Mouse (Mus musculus) kidney, adult 2 months (tissue): ENCODE measurements around the gene BC016579. TPM values are rescaled to one million over a fixed set of nuclear protein-coding genes. Genes with fewer than 3 reads are reported as not detected.
A peak's percentile ranks its signal among the peaks of the same experiment; 100 is the strongest.

Experiments
- DNase-seq: peaks from one replicate; pipeline ENCODE4 v3.0.0; 2021
- H3K27ac ChIP-seq: fragments of 200-500 bp; 2 replicates; pipeline ENCODE4 v1.5.1; 2012; ENCODE audit warnings: low read depth, low read length, control low read depth, inconsistent platforms; ENCODE audit not compliant: insufficient read depth
- H3K27me3 ChIP-seq: fragments of 200-500 bp; replicated peaks from 2 replicates; pipeline ENCODE4 v1.6.1; 2012; ENCODE audit warnings: mild to moderate bottlenecking, moderate library complexity, low read length, inconsistent platforms; ENCODE audit not compliant: control insufficient read depth, insufficient read depth
- H3K36me3 ChIP-seq: fragments of 200-500 bp; 2 replicates; pipeline ENCODE4 v1.6.1; 2012; ENCODE audit warnings: mild to moderate bottlenecking, moderate library complexity, low read length, inconsistent platforms; ENCODE audit not compliant: control insufficient read depth, insufficient read depth
- H3K4me1 ChIP-seq: fragments of 200-500 bp; 2 replicates; pipeline ENCODE4 v1.6.1; 2011; ENCODE audit warnings: low read length; ENCODE audit not compliant: control insufficient read depth, insufficient read depth
- H3K4me3 ChIP-seq: fragments of 200-500 bp; 2 replicates; pipeline ENCODE4 v1.5.1; 2011; ENCODE audit warnings: mild to moderate bottlenecking, low read depth, low read length, control low read depth; ENCODE audit not compliant: insufficient read depth
- CTCF ChIP-seq: fragments of 200-500 bp; conservative IDR thresholded peaks from 2 replicates; pipeline ENCODE4 v1.5.1; 2011; ENCODE audit warnings: low read depth, mild to moderate bottlenecking, control low read depth, low read length, moderate library complexity, mixed read lengths; ENCODE audit not compliant: insufficient read depth, insufficient read length
- POLR2A ChIP-seq: fragments of 200-500 bp; IDR thresholded peaks from one replicate; pipeline ENCODE4 v1.6.1; 2011; ENCODE audit warnings: low read depth, low read length, control low read depth
- WGBS: fragments of 180-500 bp; shearing (Covaris S2); methylation state at CpG from one replicate; pipeline ENCODE4 v1.1.7; 2018; 5-methylcytosine and 5-hydroxymethylcytosine counted together
- polyA plus RNA-seq: library from polyadenylated mRNA; depleted of rRNA; stranded (reverse); fragments of >200 nt; gene quantifications from 2 replicates; pipeline ENCODE4 v1.2.3, GENCODE M21; 2012

BC016579 gene
- polyA plus RNA-seq, 1 experiment: 0.05 TPM

DNA sequence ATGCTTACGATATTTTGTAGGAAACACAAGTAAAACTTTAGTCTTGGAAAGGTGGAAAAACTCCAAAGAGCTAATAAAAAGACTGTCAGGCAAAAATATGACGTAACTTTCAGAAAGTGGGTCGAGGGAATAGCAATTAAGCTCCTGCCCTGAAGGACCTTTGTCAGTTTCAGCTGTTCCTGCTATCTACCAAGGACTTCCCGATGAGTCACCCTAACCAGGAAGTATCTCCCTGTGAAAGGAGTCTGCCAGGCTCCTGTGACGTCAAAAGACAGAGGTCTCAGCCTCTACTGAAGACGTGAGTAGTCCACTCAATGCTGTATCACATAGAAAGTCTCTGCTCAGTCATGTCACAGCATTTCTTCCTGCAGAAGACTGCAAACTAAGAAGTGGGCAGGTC is 9.5 kb downstream of the BC016579 start:
- no peaks in the 10 kb centered on the region for H3K36me3 ChIP-seq
- no peaks in the 10 kb centered on the region for H3K27me3 ChIP-seq
- H3K4me1 ChIP-seq: no peaks in the 10 kb centered on the region
- no peak overlapping the region for H3K4me3 ChIP-seq
- H3K27ac ChIP-seq: no peak overlapping the region
- peak; percentile 22 for DNase-seq
- WGBS: 61% methylated on average over 6 of the region's 6 CpGs
- TF ChIP-seq POLR2A: no peak
- no peak for TF ChIP-seq CTCF

DNA sequence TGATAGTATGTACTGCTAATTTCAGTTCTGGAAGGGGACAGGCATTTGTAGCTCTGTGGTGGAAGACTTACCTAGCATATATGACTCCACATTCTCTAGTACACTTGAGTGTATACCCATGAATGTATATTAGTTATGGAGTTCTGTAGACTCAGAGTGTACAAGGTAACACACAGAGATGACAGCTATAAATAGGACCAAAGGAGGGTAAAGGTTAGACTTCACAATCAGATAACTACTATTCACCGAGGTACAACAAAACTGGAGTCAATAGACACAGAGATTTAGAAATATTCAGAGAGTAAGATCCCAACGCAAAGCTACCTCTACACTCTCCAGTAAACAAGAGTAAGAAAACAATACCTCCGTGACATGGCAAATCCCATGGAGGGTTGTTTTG is 9.9 kb downstream of the BC016579 start:
- no peaks in the 10 kb centered on the region for H3K36me3 ChIP-seq
- no peaks in the 10 kb centered on the region for H3K27me3 ChIP-seq
- H3K27ac ChIP-seq: no peak overlapping the region
- H3K4me1 ChIP-seq: no peaks in the 10 kb centered on the region
- no peak for DNase-seq
- 92% methylated on average over 3 of the region's 3 CpGs for WGBS
- TF ChIP-seq CTCF (no peak), POLR2A (no peak)
- H3K4me3 ChIP-seq: no peak overlapping the region

- no peaks in the 10 kb centered on the region for H3K36me3 ChIP-seq
- H3K4me3 ChIP-seq: no peak overlapping the region
- H3K4me1 ChIP-seq: no peaks in the 10 kb centered on the region
- WGBS: 66% methylated on average over 3 of the region's 3 CpGs
- no peaks in the 10 kb centered on the region for H3K27me3 ChIP-seq
- DNase-seq: no peak
- no peak overlapping the region for H3K27ac ChIP-seq
- TF ChIP-seq CTCF: no peak
- no peak for TF ChIP-seq POLR2A
Measured at GRCm38 (mm10) chr16:45641301-45641700, 12.6 kb downstream of the BC016579 start.

DNA sequence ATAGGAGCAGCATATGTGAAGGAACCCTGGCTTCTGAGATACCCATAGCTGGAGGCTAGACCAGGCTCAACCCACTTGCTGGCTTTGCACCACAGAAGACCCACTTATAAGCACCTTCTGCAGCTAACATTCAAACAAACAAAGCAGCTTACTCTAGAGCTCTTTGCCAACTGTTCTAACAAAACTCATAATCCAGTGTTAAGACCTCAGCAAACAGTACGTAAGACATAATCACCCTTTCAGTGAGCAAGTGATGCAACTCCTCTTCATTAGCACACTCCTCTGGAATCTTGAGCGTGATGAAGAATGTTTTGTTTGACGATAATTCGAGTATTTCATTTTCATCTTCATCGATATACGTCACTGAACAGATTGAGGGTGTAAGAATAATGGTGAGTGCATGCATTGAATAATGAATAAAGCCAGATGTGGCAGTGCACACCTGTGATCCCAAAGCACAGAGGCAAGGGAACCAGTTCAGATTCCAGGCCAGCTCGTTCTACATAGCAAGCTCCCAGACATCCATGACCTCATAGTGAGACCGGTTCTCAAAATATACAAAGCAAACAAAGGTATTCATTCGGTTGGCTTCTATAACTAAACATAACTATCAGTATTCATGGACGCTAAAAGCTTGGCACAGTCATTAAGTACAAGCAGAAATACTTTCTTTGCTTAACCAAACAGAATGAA is 13.7 kb downstream of the BC016579 start:
- H3K4me1 ChIP-seq: no peaks in the 10 kb centered on the region
- 78% methylated on average over 10 of the region's 10 CpGs for WGBS
- no peaks in the 10 kb centered on the region for H3K36me3 ChIP-seq
- H3K4me3 ChIP-seq: no peak overlapping the region
- no peak overlapping the region for H3K27ac ChIP-seq
- no peaks in the 10 kb centered on the region for H3K27me3 ChIP-seq
- TF ChIP-seq POLR2A (no peak), CTCF (no peak)
- DNase-seq: no peak

DNA sequence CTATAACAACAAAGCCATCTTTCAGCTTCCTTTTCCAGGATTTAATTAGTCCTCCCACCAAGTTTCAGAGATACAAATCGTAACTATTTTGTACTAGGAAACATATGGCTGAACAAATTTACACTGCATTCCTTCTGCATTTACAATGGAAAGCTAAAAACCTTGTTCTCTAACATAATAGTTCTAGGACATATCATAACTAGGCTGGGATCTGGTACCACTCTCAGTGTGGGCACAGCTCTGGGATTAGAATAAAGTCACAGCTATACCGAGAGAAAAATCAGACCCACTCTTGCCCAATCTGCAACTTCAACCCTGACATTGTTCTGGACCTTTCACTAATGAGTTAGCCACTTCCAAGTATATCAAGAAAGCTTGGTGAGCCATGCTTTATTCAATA is 18.0 kb downstream of the BC016579 start:
- Histone ChIP-seq H3K4me1 (no peaks in the 10 kb centered on the region), H3K27me3 (no peaks in the 10 kb centered on the region), H3K36me3 (no peaks in the 10 kb centered on the region), H3K27ac (no peak overlapping the region), H3K4me3 (no peak overlapping the region)
- DNase-seq: no peak
- TF ChIP-seq POLR2A: no peak
- TF ChIP-seq CTCF: no peak
- whole genome bisulfite sequencing: 81% methylated on average over 2 of the region's 2 CpGs

DNA sequence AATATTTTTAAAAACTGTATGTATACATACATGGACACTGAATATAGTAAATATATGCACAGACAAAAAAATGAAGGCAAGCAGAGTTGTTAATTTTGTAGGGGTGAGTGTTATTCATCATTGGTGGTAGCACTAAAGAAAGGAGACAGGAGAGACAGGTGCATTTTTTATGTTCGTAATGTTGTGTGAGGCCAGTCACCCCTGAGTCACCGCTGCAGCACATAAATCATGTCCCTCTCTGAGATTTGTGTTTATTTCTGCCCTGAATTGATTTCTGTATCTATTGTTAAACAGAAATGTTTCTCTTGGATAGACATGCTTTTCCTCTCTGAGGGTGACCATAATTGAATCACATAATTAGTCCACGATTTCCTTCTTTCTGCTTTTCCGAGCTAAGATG is 21.4 kb downstream of the BC016579 start:
- no peaks in the 10 kb centered on the region for H3K36me3 ChIP-seq
- 43% methylated on average over 4 of the region's 4 CpGs for WGBS
- no peak for DNase-seq
- no peaks in the 10 kb centered on the region for H3K27me3 ChIP-seq
- no peak for TF ChIP-seq CTCF
- TF ChIP-seq POLR2A: no peak
- no peaks in the 10 kb centered on the region for H3K4me1 ChIP-seq
- no peak overlapping the region for H3K27ac ChIP-seq
- H3K4me3 ChIP-seq: no peak overlapping the region

- Histone ChIP-seq H3K4me3 (no peak overlapping the region), H3K36me3 (no peaks in the 10 kb centered on the region), H3K27me3 (no peaks in the 10 kb centered on the region), H3K4me1 (no peaks in the 10 kb centered on the region), H3K27ac (no peak overlapping the region)
- TF ChIP-seq POLR2A (no peak), CTCF (peak; percentile 83)
- 51% methylated on average over 5 of the region's 5 CpGs for WGBS
- peak; percentile 71 for DNase-seq
Measured at GRCm38 (mm10) chr16:45630347-45630960, 23.4 kb downstream of the BC016579 start.
